Mouse (Mus musculus): ENCODE measurements around the gene Kpna7.
"Not testable (repeated sequence)": the region's sequence is repeated elsewhere in the genome, so short reads cannot be mapped to it uniquely, and the experiment has no call there.

Kpna7 gene

DNA sequence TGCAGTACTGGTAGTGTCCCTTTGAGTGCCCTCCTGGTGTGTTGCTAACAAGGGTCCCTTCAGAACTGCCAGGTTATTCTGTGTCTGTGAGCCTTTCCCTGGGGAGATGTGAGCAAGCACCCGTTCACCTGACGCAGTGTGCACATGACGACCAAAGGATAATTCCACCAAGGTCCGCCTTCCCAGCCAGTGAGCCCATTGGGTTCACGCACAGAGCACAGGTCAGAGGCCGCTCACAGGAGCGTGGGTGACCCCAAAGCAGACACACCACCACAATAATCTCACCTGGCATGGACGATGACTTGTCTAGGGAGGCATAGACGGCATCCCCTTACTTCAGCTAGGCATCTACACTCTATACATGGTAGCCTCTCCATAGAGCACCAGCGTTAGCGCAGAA is 17.6 kb upstream of the Kpna7 start:
- peak; percentile 81 for DNase-seq

DNA sequence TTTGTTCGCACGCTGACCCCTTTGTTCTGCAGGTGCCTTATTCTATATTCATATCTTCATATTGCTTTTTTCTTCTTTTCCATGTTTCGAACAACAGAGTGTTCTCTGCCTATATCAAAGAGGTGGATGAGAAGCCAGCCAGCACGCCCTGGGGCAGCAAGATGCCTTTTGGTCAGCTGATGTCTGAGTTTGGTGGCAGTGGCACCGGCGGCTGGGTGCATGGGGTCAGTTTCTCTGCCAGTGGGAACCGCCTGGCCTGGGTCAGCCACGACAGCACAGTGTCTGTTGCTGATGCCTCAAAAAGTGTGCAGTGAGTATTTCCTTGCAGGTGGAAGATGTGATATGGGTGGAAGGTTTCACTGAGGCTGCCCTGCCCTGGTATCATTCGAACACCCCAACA is 17.1 kb upstream of the Kpna7 start:
- DNase-seq, result peak; percentile 87

DNA sequence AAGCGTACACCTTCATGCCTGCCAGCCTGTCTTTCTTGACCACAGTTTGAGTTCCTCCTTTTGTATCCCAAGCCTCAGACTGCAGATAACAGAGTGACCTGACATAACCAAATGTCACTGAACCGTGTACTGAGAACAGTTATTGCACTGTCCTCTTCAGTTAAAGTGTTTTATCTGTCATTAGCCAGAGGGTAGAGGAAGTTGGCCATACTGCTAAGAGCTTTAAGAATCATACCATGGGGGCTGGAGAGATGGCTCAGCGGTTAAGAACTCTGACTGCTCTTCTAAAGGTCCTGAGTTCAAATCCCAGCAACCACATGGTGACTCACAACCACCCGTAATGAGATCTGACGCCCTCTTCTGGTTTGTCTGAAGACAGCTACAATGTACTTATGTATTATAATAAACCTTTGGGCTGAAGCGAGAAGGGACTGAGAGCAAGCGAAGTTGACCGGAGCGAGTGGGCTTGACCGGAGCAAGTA is 14.6 kb upstream of the Kpna7 start:
- no peak for DNase-seq

- no peak for DNase-seq
These were observed 12.4 kb upstream of the Kpna7 start for GRCm38 (mm10) chr5:145096195-145096594.

GRCm38 (mm10) chr5:145089878-145090277 is 6.0 kb upstream of the Kpna7 start:
- no peak for DNase-seq

DNA sequence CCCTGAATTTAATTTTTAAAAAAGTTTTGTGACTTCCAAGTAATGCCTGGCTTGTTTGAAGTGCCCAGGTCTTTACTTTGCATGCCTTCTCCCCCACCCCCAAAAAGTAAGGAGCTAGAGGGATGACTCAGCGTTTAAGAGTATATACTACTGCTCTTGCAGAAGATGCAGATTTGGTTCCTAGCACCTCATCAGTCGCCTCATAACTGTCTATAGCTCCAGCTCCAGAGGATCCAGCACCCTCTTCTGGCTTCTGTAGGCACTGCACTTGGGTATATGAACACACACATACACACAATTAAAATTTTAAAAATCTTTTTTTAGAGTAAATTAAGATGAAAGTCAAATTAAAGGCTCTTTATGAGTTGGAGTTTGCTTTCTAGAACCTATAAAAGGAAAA is 4.4 kb upstream of the Kpna7 start:
- no peak for DNase-seq

GRCm38 (mm10) chr5:145084822-145085221 is 992 bp upstream of the Kpna7 start:
- DNase-seq, result no peak

GRCm38 (mm10) chr5:145083201-145083600 is 629 bp downstream of the Kpna7 start:
- DNase-seq, result not testable (repeated sequence)

DNA sequence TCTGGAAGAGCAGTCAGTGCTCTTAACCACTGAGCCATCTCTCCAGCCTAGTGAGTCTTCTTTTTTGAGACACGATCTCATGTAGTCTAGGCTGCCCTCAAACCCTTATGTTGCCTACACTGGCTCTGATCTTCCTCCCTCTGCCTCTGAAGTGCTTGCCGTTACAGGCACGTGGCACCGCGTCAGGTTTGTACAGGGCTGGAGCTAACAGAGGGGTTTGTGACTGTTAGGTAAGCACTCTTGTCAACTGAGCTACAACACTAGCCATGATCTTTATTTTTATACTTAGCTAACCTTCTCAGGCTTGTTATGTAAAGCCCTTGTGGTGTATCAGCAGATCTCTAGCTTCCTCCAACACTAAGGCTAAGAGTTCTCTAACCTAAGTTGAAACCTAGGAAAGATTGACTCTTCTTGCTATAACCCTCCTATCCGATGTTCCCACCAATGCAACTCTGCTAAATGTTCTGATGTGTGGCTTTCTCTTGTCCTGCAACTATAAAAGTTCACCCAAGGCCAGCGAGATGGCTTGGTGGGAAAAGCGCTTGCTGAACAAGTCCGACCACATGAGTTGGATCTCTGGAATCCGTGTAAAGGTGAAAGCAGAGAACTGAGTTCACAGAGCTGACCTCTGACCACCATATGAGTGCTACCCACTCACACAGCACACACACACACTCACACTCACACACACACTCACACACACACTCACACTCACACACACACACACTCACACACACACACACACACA is 1.8 kb downstream of the Kpna7 start:
- no peak for DNase-seq

GRCm38 (mm10) chr5:145075081-145075480 is 8.7 kb downstream of the Kpna7 start:
- no peak for DNase-seq

GRCm38 (mm10) chr5:145071342-145071741 is 12.5 kb downstream of the Kpna7 start:
- DNase-seq, result peak; percentile 66

- DNase-seq, result peak; percentile 83
These were observed 14.1 kb downstream of the Kpna7 start for GRCm38 (mm10) chr5:145069707-145070106.

GRCm38 (mm10) chr5:145068863-145069262 is 15.0 kb downstream of the Kpna7 start:
- peak; percentile 52 for DNase-seq

GRCm38 (mm10) chr5:145064765-145065340 is 19.0 kb downstream of the Kpna7 start:
- DNase-seq, result peak; percentile 14

DNA sequence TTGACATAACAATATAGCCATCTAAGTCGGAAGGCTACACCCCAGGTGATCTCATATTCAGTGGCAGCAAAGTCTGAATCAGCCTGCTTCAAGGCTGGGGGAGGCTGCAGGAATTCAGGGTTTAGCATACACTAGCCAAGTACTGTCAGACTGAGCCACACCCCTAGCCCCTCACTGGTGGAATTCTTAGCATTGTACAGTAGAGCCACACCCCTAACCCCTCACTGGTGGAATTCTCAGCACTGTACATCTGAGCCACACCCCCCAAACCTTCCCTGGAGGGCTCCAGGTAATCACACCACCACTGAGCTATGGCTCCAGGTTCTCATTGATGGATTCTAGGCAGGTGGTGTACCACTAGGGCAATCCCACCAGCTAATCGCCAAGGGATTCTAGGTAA is 24.3 kb downstream of the Kpna7 start:
- DNase-seq, result peak; percentile 74

DNA sequence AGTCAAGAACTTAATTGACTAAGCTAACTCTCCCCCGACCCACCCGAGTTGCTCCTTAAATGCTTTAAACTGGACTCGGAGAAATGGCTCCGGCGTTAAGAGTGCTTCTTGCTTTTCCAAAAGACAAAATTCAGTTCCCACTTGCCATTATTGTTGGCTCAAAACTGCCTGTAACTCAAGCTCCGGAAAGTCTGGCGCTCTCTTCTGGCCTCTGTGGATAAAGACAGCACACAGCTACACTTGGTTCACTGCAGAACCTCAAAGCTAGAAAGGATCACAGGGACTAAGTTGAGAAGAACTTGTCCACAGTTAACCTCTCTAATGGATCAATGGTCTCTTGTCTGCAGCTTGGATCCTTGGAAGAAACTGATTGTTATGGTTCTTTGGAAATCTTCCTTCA is 25.1 kb downstream of the Kpna7 start:
- DNase-seq, result no peak

GRCm38 (mm10) chr5:145057907-145058306 is 25.9 kb downstream of the Kpna7 start:
- no peak for DNase-seq

DNA sequence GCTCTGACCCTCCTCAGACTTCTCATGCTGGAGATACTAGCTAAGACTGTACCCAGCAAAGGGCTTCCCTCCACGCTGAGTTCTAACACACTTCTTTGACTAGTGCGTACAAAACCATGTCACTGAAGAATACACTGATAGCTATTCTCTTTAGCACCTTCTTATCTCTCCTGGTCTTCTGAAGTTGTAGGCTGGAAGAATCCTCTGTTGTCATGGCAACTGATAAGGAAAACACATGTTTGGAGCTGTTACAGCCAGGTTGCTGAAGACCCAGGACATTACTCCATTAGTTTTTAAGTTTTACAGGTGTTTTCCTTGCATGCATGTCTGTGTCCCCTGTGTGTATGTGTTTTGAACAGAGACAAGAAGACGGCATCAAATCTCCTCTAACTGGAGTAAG is 29.6 kb downstream of the Kpna7 start:
- not testable (repeated sequence) for DNase-seq

DNA sequence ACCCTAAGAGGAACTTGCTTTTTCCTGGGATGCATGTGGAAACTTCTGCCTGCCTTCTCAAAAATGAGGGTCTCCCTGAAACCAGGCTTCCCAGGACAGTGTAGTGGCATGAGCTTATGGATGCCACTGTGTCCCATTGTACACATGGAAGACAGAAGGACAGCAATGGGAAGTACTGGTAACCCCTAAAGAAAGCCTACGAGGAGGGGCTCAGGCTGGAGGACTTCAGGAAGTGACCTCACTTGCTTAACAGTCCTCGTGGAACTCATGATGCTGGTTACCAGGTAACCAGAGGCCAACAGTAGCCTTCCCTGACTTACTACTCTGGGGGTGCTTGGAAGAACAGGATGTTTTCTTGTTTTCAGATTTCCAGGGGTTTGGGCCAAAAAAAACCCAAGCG is 41.1 kb downstream of the Kpna7 start, which contains the start of gene 1700018F24Rik:
Gene 1700018F24Rik (plus strand): TSS at position 301 of the 400 bp plus-strand sequence.
- DNase-seq, result peak; percentile 80

DNA sequence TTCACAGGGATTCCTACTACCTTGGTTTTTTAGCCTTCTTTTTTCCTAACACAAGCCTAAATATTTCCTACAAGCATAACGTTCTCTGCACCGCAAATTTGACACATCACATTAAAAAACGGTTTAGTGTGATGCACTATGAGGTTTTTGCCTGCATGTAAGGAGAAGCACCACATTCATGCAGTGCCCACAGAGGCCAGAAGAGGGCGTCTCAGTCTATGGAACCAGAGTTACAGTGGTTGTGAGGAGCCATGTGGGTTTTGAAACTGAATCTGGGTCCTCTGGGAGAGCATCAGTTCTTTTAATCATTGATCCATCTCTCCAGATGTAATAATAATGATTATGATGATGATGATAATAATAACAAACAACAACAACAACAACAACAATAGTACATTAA is 42.2 kb downstream of the Kpna7 start:
- DNase-seq, result no peak

GRCm38 (mm10) chr5:145032391-145032790 is 51.4 kb downstream of the Kpna7 start, which contains the start of gene Gm4871:
Gene Gm4871, minus strand, starts transcription at chr5:145032754.
- DNase-seq, result not testable (repeated sequence)

- peak; percentile 37 for DNase-seq
These were observed 53.4 kb downstream of the Kpna7 start for GRCm38 (mm10) chr5:145030476-145030875.

DNA sequence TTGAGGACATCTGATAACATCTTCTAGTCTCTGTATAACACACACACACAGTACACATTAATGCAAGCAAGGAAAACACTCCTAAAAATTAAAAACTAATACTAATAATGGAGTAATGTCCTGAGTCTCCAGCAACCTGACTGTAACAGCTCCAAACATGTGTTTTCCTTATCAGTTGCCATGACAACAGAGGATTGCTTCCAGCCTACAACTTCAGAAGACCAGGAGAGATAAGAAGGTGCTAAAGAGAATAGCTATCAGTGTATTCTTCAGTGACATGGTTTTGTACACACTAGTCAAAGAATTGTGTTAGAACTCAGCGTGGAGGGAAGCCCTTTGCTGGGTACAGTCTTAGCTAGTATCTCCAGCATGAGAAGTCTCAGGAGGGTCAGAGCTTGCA is 63.1 kb downstream of the Kpna7 start:
- peak; percentile 6 for DNase-seq

DNA sequence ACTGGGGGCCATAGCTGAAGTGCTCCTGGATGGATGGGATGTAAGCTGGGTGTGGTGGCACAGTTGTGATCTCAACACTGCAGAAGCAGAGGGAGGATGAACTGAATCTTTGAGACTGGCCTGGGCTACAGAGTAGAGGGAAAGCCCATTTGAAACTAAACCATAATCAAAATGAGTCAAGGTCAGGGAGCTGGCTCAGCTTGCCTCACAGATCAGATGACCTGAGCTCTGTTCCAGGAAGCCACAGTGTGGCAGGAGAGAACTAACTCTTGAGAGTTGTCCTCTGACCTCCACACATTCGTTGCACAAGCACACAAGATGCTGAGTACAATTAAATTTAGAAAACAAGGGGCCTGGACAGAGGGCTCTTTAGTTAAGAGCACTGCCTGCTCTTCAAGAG is 63.6 kb downstream of the Kpna7 start:
- DNase-seq, result peak; percentile 76
